Mouse (Mus musculus): ENCODE data around the gene Surf1.
"Not testable (repeated sequence)": the region's sequence is repeated elsewhere in the genome, so short reads cannot be mapped to it uniquely, and the experiment has no call there.

Surf1 gene

GRCm38 (mm10) chr2:26900731-26901130, 15.6 kb downstream of the Surf1 start:
- DNase-seq (ENCODE audit: low spot score in 2 of 2), result no peak

- DNase-seq (ENCODE audit: low spot score in 2 of 2), result no peak
Observed at GRCm38 (mm10) chr2:26895898-26896297, 20.4 kb downstream of the Surf1 start.

- DNase-seq (ENCODE audit: low spot score in 2 of 2), result not testable (repeated sequence)
Observed at GRCm38 (mm10) chr2:26886170-26886569, 30.2 kb downstream of the Surf1 start.

- not testable (repeated sequence) for DNase-seq (ENCODE audit: low spot score in 2 of 2)
Observed at GRCm38 (mm10) chr2:26885541-26885940, 30.8 kb downstream of the Surf1 start.

DNA sequence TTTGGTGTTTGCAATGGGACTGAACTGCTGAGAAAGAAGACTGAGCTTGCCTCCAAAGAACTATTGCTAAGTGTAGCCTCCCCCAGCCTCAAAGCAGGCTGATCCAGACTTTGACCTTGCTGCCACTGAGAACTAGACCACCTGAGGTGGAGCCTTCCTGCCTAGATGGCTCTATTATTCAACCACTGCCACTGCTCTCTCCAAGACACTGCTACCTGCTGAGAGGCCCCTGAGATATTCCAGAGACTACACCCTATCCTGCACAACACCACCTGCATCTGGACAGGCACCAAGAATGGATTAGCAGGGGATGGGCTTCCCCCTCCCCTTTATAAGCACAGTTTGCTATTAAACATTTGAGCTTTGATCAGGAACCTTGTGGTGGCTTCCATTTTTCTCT, 37.8 kb downstream of the Surf1 start:
- DNase-seq (ENCODE audit: low spot score in 2 of 2), result no peak

DNA sequence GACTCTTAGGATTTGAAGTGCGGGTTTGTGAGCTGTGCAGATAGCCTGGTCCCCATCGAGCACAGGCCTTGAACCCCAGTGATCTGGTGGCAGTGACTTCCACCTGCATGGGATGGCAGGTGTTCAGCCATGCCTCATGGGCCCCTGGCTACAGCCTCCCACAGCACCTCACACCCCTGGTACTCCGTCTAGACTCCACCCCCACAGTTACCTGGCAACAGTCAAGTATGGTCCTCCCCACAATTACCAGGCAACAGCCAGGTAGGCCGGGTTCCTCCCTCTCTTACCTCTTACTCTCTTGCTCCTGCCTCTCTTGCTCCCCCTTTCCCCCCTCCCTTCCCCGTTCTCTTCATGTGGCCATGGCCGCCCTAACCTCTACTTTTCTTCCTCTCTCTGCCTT, 45.7 kb downstream of the Surf1 start:
- no peak for DNase-seq (ENCODE audit: low spot score in 2 of 2)

DNA sequence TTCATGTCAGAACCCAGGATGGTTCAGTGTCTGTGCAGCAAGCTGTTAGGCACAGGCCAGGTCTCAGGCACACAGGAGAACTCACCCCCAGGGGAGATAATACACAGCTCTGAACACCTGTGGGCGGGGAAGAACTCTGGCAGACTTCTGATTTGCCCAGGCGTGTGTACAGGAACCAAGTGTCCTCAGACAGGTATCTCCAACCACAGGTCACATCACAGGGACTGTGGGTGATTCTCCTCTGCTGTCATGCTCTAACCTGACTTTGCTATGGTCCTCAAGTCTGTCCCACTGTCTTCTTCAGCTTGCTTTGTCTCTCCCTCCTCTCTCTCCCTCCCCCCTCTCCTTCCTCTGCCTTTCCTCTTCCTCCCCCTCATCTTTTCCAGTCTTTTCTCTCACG, 51.5 kb downstream of the Surf1 start, which contains the start of gene Abo:
Gene Abo, minus strand, starts transcription at position 101 of the 400 bp plus-strand sequence.
- no peak for DNase-seq (ENCODE audit: low spot score in 2 of 2)

All from left cerebral cortex, adult 9 months (tissue).